Mouse (Mus musculus) 3T3-L1 (cell line): Measurements from ENCODE around the gene Urb2.

Experiments
- DNase-seq: peaks from one replicate; pipeline ENCODE4 v3.0.0-alpha.2; 2015; ENCODE audit warnings: low read depth, low spot score

Urb2 gene

GRCm38 (mm10) chr8:124021237-124022227 is at the start of gene Urb2, which contains the start of gene Taf5l:
Urb2 (plus strand) TSS chr8:124021508.
Taf5l (minus strand) TSS chr8:124021397.
- peak; percentile 81 for DNase-seq

GRCm38 (mm10) chr8:123973495-123973894 is 47.8 kb upstream of the Urb2 start:
- no peak for DNase-seq

GRCm38 (mm10) chr8:123977499-123977898 is 43.8 kb upstream of the Urb2 start:
- no peak for DNase-seq

GRCm38 (mm10) chr8:123978166-123978838 is 43.0 kb upstream of the Urb2 start:
- DNase-seq, result peak; percentile 30

- DNase-seq, result no peak
Observed at GRCm38 (mm10) chr8:123978926-123979325, 42.4 kb upstream of the Urb2 start.

GRCm38 (mm10) chr8:123980239-123980638 is 41.1 kb upstream of the Urb2 start:
- DNase-seq, result no peak

GRCm38 (mm10) chr8:123981674-123982073 is 39.6 kb upstream of the Urb2 start:
- DNase-seq, result no peak

- peak; percentile 37 for DNase-seq
Observed at GRCm38 (mm10) chr8:123982291-123982793, 39.0 kb upstream of the Urb2 start.

GRCm38 (mm10) chr8:123982826-123983400 is 38.4 kb upstream of the Urb2 start, which contains the start of gene Abcb10:
Abcb10 (minus strand) TSS chr8:123983122.
- peak; percentile 86 for DNase-seq

GRCm38 (mm10) chr8:123988605-123989038 is 32.7 kb upstream of the Urb2 start:
- no peak for DNase-seq

- no peak for DNase-seq
Observed at GRCm38 (mm10) chr8:123989128-123989527, 32.2 kb upstream of the Urb2 start.

GRCm38 (mm10) chr8:123990277-123991049 is 30.8 kb upstream of the Urb2 start:
- no peak for DNase-seq

GRCm38 (mm10) chr8:123992587-123992986 is 28.7 kb upstream of the Urb2 start:
- DNase-seq, result peak; percentile 20

GRCm38 (mm10) chr8:123993597-123993996 is 27.7 kb upstream of the Urb2 start:
- no peak for DNase-seq

GRCm38 (mm10) chr8:123993997-123994396 is 27.3 kb upstream of the Urb2 start:
- DNase-seq, result no peak

- DNase-seq, result peak; percentile 61
Observed at GRCm38 (mm10) chr8:123999568-123999967, 21.7 kb upstream of the Urb2 start.

- DNase-seq, result no peak
Observed at GRCm38 (mm10) chr8:124002546-124003108, 18.7 kb upstream of the Urb2 start.

GRCm38 (mm10) chr8:124007829-124008228 is 13.5 kb upstream of the Urb2 start:
- DNase-seq, result no peak

GRCm38 (mm10) chr8:124011580-124011979 is 9.7 kb upstream of the Urb2 start:
- DNase-seq, result no peak

GRCm38 (mm10) chr8:124011989-124012586 is 9.2 kb upstream of the Urb2 start:
- no peak for DNase-seq
